Mouse (Mus musculus): Measurements from ENCODE around the gene Tomm40l. TPM values are rescaled to one million over a fixed set of nuclear protein-coding genes. Genes with fewer than 3 reads are reported as not detected.
A peak's percentile ranks its signal among the peaks of the same experiment; 100 is the strongest.
"Not testable (repeated sequence)": the region's sequence is repeated elsewhere in the genome, so short reads cannot be mapped to it uniquely, and the experiment has no call there.

Gene Tomm40l
- polyA plus RNA-seq, 1 experiment = 85.5 TPM

DNA sequence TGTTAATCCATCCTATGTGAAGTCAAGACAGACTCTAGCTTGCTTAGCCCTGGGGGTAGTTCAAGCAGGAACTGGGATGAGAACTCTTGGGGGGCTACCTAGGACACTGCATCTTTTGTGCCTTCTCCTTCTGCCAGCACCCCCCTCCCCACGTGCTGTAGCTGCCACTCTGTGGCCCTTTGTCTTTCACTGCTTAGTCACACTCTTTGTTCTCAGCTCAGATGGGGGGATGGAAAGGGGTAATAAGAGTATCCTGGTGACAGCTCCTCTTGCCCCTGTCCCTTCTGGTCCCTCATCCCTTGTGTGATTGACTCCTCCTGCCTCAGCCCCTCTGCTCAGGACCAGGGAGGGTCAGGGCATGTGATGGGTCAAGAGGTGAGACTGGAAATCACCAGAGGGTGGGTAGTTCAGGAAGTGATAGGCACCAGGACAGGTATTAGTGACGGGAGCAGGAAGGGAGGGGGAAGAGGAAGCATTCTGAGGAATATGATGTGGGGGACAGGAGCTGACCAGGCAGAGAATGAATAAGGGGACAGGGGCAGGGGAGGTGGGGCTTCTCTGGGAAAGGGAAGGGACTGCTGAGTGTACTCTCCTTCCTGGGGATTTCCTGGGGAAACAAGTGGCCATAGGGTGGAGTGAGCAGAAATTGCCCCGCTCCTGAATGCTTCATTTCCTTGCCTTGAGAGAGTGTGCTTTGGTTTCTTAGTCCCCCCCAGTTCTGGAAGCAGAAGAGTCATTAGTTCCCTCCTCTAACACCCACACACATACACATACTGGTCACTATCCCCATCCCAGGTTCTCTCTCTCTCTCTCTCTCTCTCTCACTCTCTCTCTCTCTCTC, 26.3 kb upstream of the Tomm40l start:
- TF ChIP-seq CTCF (IDR thresholded peaks at IDR 0.05; ENCODE audit: borderline replicate concordance, insufficient read depth, low read depth, low read length) (no peak), POLR2A (IDR thresholded peaks at IDR 0.05; ENCODE audit: borderline replicate concordance, insufficient read depth, low read length) (no peak)
- Histone ChIP-seq H3K27me3 (ENCODE audit: control insufficient read depth, insufficient read depth, low read length) (no peaks in the 10 kb centered on the region), H3K4me1 (ENCODE audit: control insufficient read depth, insufficient read depth, low read length) (peaks cover 3% of the 10 kb centered on the region; the same call in 1 of the 2 replicates), H3K4me3 (replicated peaks; ENCODE audit: insufficient read depth, low read depth, low read length) (no peak overlapping the region), H3K27ac (ENCODE audit: insufficient read depth, low read length) (peak overlapping the region; percentile 44; the same call in 1 of the 2 replicates)
- DNase-seq = no peak
- 54% methylated on average over 3 of the region's 3 CpGs for WGBS

DNA sequence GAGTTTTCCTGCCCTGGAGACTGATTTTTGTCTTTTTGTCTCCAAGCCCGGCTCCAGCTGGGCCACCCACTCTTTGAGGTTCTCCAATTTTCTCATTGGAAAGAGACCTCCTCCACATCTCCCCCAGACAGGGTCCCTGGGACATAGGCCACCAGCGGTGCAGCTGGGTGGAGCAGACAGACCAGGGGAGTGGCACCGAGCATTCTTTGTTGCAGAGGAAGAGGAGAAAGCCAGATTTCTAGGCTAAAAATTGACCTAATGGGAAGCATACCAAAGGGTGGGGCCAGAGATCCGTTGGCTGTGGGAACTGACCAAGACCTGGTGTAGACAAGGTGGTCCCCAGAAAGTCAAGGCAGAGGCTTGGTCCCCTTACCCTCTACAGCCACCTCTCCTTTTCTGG, 25.6 kb upstream of the Tomm40l start:
- DNase-seq = no peak
- WGBS = 28% methylated on average over 4 of the region's 4 CpGs
- peaks cover 3% of the 10 kb centered on the region; the same call in 1 of the 2 replicates for H3K4me1 ChIP-seq (ENCODE audit: control insufficient read depth, insufficient read depth, low read length)
- H3K27me3 ChIP-seq (ENCODE audit: control insufficient read depth, insufficient read depth, low read length) = no peaks in the 10 kb centered on the region
- peak overlapping the region; percentile 14 for H3K27ac ChIP-seq (ENCODE audit: insufficient read depth, low read length)
- TF ChIP-seq CTCF (IDR thresholded peaks at IDR 0.05; ENCODE audit: borderline replicate concordance, insufficient read depth, low read depth, low read length) (no peak), POLR2A (IDR thresholded peaks at IDR 0.05; ENCODE audit: borderline replicate concordance, insufficient read depth, low read length) (no peak)
- H3K4me3 ChIP-seq (replicated peaks; ENCODE audit: insufficient read depth, low read depth, low read length) = no peak overlapping the region

DNA sequence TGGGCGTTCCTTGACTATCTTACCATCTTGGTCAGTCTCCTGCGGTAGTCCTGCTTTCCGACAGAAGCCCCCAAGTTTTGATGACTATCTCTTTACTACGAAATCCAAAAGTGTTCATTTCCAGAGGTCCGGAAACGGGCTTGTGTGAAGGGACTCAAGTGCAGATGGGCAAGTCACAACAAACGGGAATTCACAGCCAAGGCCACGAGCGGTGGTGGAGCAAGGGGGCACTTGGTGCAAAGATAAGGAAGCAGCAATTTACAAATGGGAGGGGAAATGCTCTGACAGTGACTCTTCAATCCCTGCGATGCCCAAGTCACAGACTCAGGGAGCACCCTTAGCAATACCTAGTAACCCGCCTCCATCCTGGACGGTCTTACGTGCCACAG, 25.1 kb upstream of the Tomm40l start:
- WGBS = 16% methylated on average over 13 of the region's 13 CpGs
- no peaks in the 10 kb centered on the region for H3K27me3 ChIP-seq (ENCODE audit: control insufficient read depth, insufficient read depth, low read length)
- peak overlapping the region; percentile 14 for H3K27ac ChIP-seq (ENCODE audit: insufficient read depth, low read length)
- H3K4me3 ChIP-seq (replicated peaks; ENCODE audit: insufficient read depth, low read depth, low read length) = peak overlapping the region; percentile 93
- DNase-seq = no peak
- TF ChIP-seq CTCF (IDR thresholded peaks at IDR 0.05; ENCODE audit: borderline replicate concordance, insufficient read depth, low read depth, low read length) (no peak), POLR2A (IDR thresholded peaks at IDR 0.05; ENCODE audit: borderline replicate concordance, insufficient read depth, low read length) (no peak)
- peaks cover 3% of the 10 kb centered on the region; the same call in 1 of the 2 replicates for H3K4me1 ChIP-seq (ENCODE audit: control insufficient read depth, insufficient read depth, low read length)

DNA sequence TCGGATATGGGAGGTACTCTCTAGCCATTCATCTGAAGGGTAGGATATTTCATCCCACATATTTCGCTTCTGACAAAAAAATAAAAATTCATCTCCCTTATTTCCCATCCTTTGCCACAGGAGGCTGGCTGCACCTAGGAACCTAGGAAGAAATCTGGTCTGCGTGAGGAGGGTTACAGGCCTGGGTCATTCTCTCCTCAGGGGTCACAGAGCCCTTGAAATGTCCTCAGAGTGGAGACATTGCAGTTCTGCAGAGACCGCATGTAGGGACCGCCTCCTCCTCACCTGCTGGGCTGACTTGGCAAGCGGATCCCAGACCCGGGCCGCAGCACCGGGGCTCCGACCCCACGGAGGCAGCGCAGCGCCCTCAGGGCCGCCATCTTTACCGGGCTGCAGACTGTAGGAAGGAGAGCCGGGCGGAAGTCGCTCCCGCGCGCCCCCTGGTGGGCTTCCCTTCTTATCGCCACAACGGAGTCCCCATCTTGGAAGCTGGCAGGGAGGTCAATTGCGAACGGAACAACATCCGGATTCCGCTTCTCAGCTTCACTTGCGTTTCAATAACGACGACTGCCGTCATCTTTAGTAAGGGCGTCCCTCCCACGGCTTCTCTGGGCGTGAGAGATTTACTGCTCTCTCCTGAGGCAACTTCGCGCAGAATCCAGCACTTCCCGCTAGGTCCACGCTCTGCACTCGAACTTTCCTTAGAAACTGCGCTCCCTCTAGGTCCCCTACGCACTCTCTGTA, 24.6 kb upstream of the Tomm40l start:
- H3K4me1 ChIP-seq (ENCODE audit: control insufficient read depth, insufficient read depth, low read length) = peaks cover 3% of the 10 kb centered on the region; the same call in 1 of the 2 replicates
- WGBS = under 1% methylated on average over 41 of the region's 41 CpGs
- H3K27me3 ChIP-seq (ENCODE audit: control insufficient read depth, insufficient read depth, low read length) = no peaks in the 10 kb centered on the region
- H3K27ac ChIP-seq (ENCODE audit: insufficient read depth, low read length) = peak overlapping the region; percentile 80
- peak; percentile 98 for DNase-seq
- H3K4me3 ChIP-seq (replicated peaks; ENCODE audit: insufficient read depth, low read depth, low read length) = peak overlapping the region; percentile 93
- TF ChIP-seq CTCF (IDR thresholded peaks at IDR 0.05; ENCODE audit: borderline replicate concordance, insufficient read depth, low read depth, low read length) (peak; percentile 74), POLR2A (IDR thresholded peaks at IDR 0.05; ENCODE audit: borderline replicate concordance, insufficient read depth, low read length) (peak; percentile 49; the same call in 1 of the 2 replicates)

DNA sequence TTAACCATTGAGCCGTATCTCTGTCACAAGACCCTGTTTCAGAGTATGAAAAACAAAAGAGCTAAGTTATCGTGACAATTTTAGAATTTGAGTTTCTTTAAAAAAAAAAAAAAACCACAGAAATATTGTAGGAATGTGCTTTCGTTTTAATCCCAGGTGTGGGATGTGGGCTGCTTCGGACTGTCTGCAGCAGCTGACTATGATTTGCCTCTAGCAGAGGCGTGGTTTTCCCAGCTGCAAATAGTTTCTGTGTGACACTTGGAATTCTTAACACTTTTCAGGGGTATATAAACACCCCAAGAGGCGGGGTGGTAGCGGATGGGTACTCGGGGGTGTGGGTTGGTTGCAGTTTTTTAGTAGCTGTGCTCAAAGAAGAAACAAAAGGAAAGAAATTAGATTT, 23.0 kb upstream of the Tomm40l start:
- Histone ChIP-seq H3K4me1 (ENCODE audit: control insufficient read depth, insufficient read depth, low read length) (peaks cover 3% of the 10 kb centered on the region; the same call in 1 of the 2 replicates), H3K4me3 (replicated peaks; ENCODE audit: insufficient read depth, low read depth, low read length) (no peak overlapping the region), H3K27me3 (ENCODE audit: control insufficient read depth, insufficient read depth, low read length) (no peaks in the 10 kb centered on the region), H3K27ac (ENCODE audit: insufficient read depth, low read length) (no peak overlapping the region)
- TF ChIP-seq CTCF (IDR thresholded peaks at IDR 0.05; ENCODE audit: borderline replicate concordance, insufficient read depth, low read depth, low read length) = no peak
- TF ChIP-seq POLR2A (IDR thresholded peaks at IDR 0.05; ENCODE audit: borderline replicate concordance, insufficient read depth, low read length) = no peak
- 94% methylated on average over 8 of the region's 8 CpGs for WGBS
- no peak for DNase-seq

DNA sequence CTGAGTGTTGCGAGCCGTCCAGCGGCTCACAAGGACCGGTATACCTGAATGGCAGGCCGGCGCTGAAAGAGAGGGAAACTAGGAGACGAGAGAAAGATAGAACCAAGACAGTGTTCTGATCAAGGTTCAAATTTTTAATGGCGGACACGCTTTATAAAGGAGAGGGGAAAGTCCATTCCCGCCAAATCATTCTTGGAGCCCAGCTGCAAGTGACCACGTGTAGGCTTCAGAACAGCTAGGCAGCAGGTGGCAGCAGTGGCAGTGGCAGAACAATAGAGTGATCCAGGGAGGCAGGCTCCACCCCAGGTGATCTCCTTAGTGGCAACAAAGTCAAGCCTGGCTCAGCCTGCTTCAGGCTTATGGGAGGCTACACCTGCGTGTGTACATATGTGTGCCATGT, 19.6 kb upstream of the Tomm40l start:
- not testable (repeated sequence) for H3K27ac ChIP-seq (ENCODE audit: insufficient read depth, low read length); H3K27me3 ChIP-seq (ENCODE audit: control insufficient read depth, insufficient read depth, low read length); H3K4me1 ChIP-seq (ENCODE audit: control insufficient read depth, insufficient read depth, low read length); DNase-seq; H3K4me3 ChIP-seq (replicated peaks; ENCODE audit: insufficient read depth, low read depth, low read length)
- WGBS = 80% methylated on average over 12 of the region's 12 CpGs

DNA sequence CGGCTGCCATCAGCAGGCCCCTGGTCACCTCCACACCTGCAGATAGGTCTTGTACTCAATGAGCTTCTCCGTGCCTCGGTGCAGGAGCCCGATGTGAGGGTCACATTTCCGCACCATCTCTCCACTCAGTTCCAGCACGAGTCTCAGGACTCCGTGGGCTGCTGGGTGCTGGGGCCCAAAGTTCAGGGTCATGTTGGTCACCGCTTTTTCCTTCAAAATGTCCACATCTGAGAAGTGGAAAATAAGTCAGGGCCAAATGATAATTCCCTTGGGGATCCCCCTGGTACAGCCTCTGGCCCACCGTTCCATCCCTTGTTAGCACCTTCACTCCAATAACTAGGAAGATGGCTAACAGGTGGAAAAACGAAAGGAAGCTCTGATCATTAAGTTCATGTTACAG, 18.6 kb upstream of the Tomm40l start:
- 92% methylated on average over 10 of the region's 10 CpGs for WGBS

More for the DNA sequence above, 18.6 kb upstream of the Tomm40l start:
- TF ChIP-seq CTCF (IDR thresholded peaks at IDR 0.05; ENCODE audit: borderline replicate concordance, insufficient read depth, low read depth, low read length) = no peak
- TF ChIP-seq POLR2A (IDR thresholded peaks at IDR 0.05; ENCODE audit: borderline replicate concordance, insufficient read depth, low read length) = no peak
- no peak overlapping the region for H3K4me3 ChIP-seq (replicated peaks; ENCODE audit: insufficient read depth, low read depth, low read length)
- no peak for DNase-seq
- no peak overlapping the region for H3K27ac ChIP-seq (ENCODE audit: insufficient read depth, low read length)
- no peaks in the 10 kb centered on the region for H3K27me3 ChIP-seq (ENCODE audit: control insufficient read depth, insufficient read depth, low read length)
- no peaks in the 10 kb centered on the region for H3K4me1 ChIP-seq (ENCODE audit: control insufficient read depth, insufficient read depth, low read length)
